Mouse (Mus musculus): ENCODE measurements around the gene Asic2.

DNA sequence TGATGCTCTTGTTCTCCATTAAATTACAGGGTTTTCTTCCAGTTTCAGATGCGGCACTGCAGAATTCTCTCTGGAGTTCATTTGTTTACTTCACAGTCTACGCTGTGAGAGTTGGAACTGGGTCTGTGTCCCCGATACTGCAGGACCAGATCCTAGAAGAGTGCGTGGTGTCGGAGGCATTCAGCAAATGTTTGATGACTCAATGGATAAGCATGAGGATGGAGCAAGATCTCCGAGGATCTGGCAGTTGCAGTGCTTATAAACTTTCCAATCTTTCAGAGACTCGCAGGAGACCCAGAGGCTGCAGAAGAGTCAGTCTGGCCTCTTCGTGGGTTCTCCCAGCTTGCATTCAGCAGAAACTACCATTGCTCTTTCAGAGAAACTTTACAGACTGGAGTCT is 566.0 kb downstream of the Asic2 start:
- TF ChIP-seq CTCF (IDR thresholded peaks at IDR 0.05; ENCODE audit: borderline replicate concordance, control insufficient read depth, extremely low read depth, insufficient read depth, low read length, poor library complexity) (no peak), POLR2A (IDR thresholded peaks at IDR 0.05; ENCODE audit: control insufficient read depth, extremely low read depth, insufficient read depth, low read length, poor library complexity) (no peak)
